Mouse (Mus musculus) Patski (cell line): ENCODE measurements around the gene Cacng8. TPM values are rescaled to one million over a fixed set of nuclear protein-coding genes. Genes with fewer than 3 reads are reported as not detected.

Source experiments
- ATAC-seq: fragments of 100-300 bp; one replicate; pipeline ENCODE4 v1.8.0; 2021
- CTCF ChIA-PET: fragments of 350-600 bp; sonication (Branson Sonifier 250); formaldehyde crosslinking; loops from one replicate; lab custom pipeline; 2022; ENCODE audit warnings: inconsistent platforms; lab: Charles Lee
- POLR2A ChIA-PET: fragments of 350-600 bp; sonication (Branson Sonifier 250); formaldehyde crosslinking; loops from one replicate; lab custom pipeline; 2022; ENCODE audit warnings: antibody characterized with exemption, inconsistent platforms; lab: Charles Lee
- DNase-seq: peaks from one replicate; pipeline ENCODE4 v3.0.0-alpha.2; 2011; ENCODE audit warnings: low read depth, low spot score
- H3K27me3 ChIP-seq: fragments of 371-371 bp; one replicate; pipeline ENCODE4 v1.5.1; 2021
- CTCF ChIP-seq: fragments of 100-300 bp; IDR thresholded peaks from one replicate; pipeline ENCODE4 v1.5.1; 2021
- in situ Hi-C: fragments of 300-500 bp; cut with MboI; formaldehyde crosslinking; loops from 3 replicates; pipeline ENCODE4 v1.11.1; 2018; ENCODE audit warnings: low pct_unique_long_range_greater_than_20kb, mixed read lengths
- polyA plus RNA-seq: library from polyadenylated mRNA; unstranded; gene quantifications from one replicate; pipeline ENCODE4 v1.2.3, GENCODE M21; 2021

The Cacng8 gene
- polyA plus RNA-seq, 1 experiment from 2014 or later, result 1.7 TPM

DNA sequence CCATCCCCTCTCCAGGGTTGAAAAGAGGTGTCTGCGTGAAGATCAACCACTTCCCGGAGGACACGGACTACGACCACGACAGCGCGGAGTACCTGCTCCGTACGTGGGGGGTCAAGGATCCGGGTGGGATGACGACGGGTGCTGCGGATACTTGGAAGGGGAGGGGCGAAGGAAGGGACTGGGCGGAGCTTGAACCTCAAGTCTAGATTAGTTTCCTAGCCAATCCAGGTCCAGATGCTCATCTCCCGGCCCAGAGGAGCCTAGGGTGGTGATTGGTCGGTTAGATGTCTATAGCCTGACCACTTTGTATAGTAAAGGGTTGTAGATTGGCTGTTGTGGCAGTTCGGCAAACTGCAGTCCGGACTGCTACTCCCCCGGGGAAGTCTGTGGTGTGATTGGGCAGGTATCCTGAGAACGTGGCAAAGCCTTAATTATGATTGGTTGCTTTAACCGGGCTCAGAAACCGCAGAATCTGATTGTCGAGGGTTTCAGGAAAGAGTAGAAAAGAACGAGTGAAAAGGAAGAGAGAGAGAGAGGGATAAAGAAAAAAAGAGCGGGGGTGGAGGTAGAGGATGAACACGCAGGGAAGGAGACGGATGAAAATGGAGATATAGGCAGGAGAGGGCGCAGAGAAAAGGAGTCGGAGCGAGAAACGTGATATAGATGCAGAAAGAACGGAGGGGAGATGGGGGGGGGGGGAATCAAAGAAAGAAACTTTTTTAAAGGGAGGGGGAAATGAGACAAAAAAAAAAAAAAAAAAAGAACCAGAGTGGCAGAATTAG lies 20.9 kb downstream of the Cacng8 start:
- DNase-seq, result no peak
- ChIA-PET CTCF (no interaction called here), POLR2A (interaction anchor here (0.7 kb wide), 1 partner anchor 16 kb away, joined by 4 read pairs; no protein-coding TSS in a partner anchor)
- peaks cover 5% of the 10 kb centered on the region for H3K27me3 ChIP-seq
- in situ Hi-C loops, result no loop called here
- ATAC-seq, result peak; percentile 60
- TF ChIP-seq CTCF, result no peak

DNA sequence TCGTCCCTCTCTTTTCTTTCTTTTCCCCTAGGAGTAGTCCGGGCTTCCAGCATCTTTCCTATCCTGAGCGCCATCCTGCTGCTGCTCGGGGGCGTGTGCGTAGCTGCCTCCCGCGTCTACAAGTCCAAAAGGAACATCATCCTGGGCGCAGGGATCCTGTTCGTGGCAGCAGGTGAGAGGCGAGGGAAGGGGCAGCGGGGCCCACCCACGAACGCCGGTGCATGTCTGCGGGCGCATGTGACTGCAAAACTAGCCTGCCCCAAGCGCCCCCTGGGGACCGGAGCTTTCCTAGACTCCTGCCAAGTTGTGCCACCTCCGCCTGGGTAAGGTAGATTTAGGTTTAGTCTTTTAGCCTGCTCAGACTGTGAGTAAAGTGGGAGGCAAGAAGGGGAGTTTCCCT lies 21.6 kb downstream of the Cacng8 start:
- in situ Hi-C loops, result no loop called here
- peak; percentile 55 for TF ChIP-seq CTCF
- no peak for DNase-seq
- peaks cover 5% of the 10 kb centered on the region for H3K27me3 ChIP-seq
- POLR2A ChIA-PET, result interaction anchor here (0.7 kb wide), 1 partner anchor 15 kb away, joined by 4 read pairs; no protein-coding TSS in a partner anchor
- ATAC-seq, result no peak
- CTCF ChIA-PET, result interaction anchor here (1.2 kb wide), 1 partner anchor 9 kb away, joined by 4 read pairs; no protein-coding TSS in a partner anchor

DNA sequence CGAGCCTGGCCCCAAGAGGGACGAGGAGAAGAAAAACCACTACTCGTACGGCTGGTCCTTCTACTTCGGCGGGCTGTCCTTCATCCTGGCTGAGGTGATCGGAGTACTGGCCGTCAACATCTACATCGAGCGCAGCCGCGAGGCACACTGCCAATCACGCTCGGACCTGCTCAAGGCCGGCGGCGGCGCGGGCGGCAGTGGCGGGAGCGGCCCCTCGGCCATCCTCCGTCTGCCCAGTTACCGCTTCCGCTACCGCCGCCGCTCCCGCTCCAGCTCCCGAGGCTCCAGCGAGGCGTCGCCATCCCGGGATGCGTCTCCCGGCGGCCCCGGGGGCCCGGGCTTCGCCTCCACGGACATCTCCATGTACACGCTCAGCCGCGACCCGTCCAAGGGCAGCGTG lies 24.4 kb downstream of the Cacng8 start:
- in situ Hi-C loops, result no loop called here
- ChIA-PET POLR2A (no interaction called here), CTCF (no interaction called here)
- peaks cover 5% of the 10 kb centered on the region for H3K27me3 ChIP-seq
- no peak for TF ChIP-seq CTCF
- ATAC-seq (no peak), DNase-seq (no peak)

DNA sequence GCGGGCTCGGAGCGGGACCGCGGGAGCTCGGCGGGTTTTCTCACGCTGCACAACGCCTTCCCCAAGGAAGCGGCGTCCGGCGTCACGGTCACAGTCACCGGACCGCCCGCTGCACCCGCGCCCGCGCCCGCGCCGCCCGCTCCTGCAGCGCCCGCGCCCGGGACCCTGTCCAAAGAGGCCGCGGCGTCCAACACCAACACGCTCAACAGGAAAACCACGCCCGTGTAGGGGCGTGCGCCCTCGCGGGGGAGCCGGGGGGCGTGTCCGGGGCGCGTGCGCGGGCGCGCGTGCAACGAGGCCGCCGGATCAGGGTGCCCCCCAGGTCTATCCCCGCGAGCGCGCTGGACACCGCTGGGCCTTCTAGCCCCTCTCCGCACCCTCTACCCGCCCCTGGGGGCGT lies 24.9 kb downstream of the Cacng8 start:
- no peak for TF ChIP-seq CTCF
- in situ Hi-C loops, result no loop called here
- POLR2A ChIA-PET, result no interaction called here
- DNase-seq, result no peak
- CTCF ChIA-PET, result no interaction called here
- H3K27me3 ChIP-seq, result peaks cover 5% of the 10 kb centered on the region
- ATAC-seq, result peak; percentile 18

DNA sequence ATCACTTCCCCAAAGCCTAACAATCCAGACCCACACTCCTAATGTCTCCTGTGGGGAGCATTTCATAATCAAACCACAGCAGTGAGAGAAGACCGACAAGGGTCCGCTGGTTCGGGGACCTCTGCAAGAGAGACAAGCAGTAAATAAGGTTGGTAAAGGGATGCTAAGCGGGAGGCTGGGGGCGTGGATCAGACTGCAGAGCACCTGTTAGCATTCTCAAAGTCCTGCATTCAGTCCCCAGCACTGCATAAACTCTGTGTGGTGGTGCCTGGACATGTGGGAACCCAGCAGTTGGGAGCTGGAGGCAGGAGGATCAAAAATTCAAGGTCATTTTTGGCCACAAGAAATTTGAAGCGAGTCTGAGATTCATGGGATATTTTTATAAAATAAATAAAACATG lies 29.5 kb downstream of the Cacng8 start:
- CTCF ChIA-PET, result interaction anchor here (1.3 kb wide), 1 partner anchor 28 kb away, joined by 3 read pairs; no protein-coding TSS in a partner anchor
- H3K27me3 ChIP-seq, result peaks cover 6% of the 10 kb centered on the region
- TF ChIP-seq CTCF, result no peak
- in situ Hi-C loops, result no loop called here
- no peak for DNase-seq
- ATAC-seq, result no peak
- POLR2A ChIA-PET, result no interaction called here

DNA sequence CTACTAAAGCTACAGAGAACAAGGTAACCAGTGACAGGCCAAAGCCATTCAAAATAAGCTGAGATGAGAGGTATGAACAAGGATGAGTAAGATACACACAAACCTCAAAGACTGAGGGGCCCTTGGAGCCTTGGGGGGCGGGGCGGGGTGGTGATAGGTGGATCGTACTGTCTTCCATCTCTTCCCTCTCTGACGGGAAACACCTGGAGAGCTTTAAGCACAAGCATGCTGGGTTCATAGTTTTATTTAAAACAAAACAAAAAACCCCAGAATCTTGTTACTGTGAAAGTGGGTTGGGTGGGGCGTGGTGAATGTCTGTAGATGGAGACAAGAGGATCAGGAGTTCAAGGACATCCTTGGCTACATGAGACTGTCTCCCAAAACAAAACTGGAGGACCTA lies 30.0 kb downstream of the Cacng8 start:
- no peak for TF ChIP-seq CTCF

DNA sequence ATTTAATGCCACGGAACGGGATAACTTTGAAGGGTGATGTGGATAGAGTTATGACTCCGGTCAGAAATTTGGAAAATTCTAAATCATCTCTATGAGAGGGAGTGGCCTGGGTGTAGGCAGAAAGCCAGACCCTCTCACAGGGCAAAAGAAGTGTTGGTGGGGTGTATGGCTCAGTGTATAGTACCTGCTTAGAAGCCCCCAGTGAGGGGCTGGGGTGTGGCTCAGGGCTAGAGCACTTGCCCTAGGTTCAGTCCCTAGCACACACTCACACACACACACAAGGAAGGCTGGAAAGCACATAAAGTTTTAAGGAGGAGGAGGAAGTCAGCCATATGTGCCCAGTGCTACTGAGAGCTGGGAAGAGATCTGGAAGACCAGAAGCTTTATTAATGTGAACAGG lies 30.8 kb downstream of the Cacng8 start:
- no peak for TF ChIP-seq CTCF
- in situ Hi-C loops, result no loop called here
- POLR2A ChIA-PET, result no interaction called here

More for the DNA sequence above, 30.0 kb downstream of the Cacng8 start:
- no peak for ATAC-seq
- in situ Hi-C loops, result no loop called here
- peaks cover 6% of the 10 kb centered on the region for H3K27me3 ChIP-seq
- ChIA-PET POLR2A (no interaction called here), CTCF (interaction anchor here (1.3 kb wide), 1 partner anchor 28 kb away, joined by 3 read pairs; no protein-coding TSS in a partner anchor)
- DNase-seq, result no peak

DNA sequence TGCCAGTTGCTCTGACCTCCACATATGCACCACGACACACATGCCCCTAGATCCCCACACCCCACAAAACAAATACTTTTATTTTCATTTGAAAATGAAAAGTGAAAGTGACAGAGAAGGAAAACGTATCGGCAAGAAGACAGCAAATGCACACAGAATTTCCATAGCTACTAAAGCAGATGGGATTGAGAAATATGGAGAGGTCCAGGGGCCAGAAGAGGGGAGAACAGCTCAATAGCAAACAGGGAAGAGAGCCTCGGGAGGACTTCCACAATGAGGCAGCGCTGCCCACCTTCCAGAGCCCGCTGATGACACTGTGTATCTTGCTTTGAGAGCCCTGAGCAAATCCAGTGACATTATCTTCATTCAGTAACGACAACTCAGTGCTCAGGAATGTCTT lies 31.6 kb downstream of the Cacng8 start:
- H3K27me3 ChIP-seq, result peaks cover 6% of the 10 kb centered on the region
- ChIA-PET CTCF (interaction anchor here (1.5 kb wide), 1 partner anchor 9 kb away, joined by 4 read pairs; no protein-coding TSS in a partner anchor), POLR2A (no interaction called here)
- in situ Hi-C loops, result no loop called here
- TF ChIP-seq CTCF, result no peak
- DNase-seq (no peak), ATAC-seq (no peak)

More for the DNA sequence above, 30.8 kb downstream of the Cacng8 start:
- H3K27me3 ChIP-seq, result peaks cover 6% of the 10 kb centered on the region
- CTCF ChIA-PET, result interaction anchor here (1.3 to 1.5 kb wide), 2 partner anchors 9 to 27 kb away, joined by 3 to 4 read pairs; no protein-coding TSS in a partner anchor
- DNase-seq, result no peak
- no peak for ATAC-seq

DNA sequence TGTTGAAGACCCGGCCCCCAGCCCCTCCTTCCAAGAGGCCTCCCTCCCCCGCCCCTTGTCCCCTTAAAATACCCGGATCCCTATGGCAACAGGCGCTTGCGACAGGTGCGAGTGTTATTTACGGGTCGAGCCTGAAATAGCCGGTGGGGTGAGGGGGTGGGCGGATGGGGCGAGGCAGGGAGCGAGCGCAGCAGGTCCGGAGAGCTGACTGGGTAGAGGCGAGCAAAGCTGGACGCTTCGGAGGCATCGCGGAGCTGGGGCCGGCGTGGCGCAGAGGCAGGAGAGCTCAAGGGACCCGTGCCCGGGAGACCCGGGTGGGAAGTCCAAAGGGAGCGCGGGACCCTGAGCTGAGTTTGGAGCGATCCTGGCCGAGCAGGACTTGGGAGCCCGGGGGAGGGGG lies 32.9 kb downstream of the Cacng8 start:
- POLR2A ChIA-PET, result no interaction called here
- TF ChIP-seq CTCF, result no peak
- in situ Hi-C loops, result no loop called here
- DNase-seq (no peak), ATAC-seq (no peak)
- peaks cover 7% of the 10 kb centered on the region for H3K27me3 ChIP-seq
- CTCF ChIA-PET, result interaction anchor here (1.8 kb wide), 1 partner anchor 9 kb away, joined by 4 read pairs; no protein-coding TSS in a partner anchor

DNA sequence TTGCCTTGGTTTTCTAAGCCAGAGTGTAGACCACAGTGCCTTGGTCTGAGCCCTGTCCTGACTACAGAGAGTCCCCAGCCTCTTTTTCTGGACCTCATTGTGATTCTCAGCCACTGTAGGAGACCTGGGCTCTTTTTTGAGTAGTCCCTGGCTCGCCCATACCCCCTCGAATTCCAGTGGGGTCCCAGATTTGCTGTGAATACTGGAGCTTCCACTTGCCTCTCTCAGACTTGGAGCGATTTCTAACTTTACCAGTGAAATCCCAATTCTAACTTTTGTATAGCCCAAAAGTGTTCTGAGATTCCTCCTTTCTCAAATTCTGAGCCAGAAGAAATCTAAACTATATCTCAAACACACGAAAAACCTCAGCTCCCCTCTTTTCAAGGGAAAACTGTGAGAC lies 33.4 kb downstream of the Cacng8 start, which contains the start of gene Cacng6:
Gene Cacng6, plus strand, starts transcription at position 301 of the 400 bp plus-strand sequence.
- peaks cover 12% of the 10 kb centered on the region for H3K27me3 ChIP-seq
- in situ Hi-C loops, result no loop called here
- ATAC-seq (no peak), DNase-seq (no peak)
- ChIA-PET POLR2A (no interaction called here), CTCF (interaction anchor here (1.8 kb wide), 1 partner anchor 9 kb away, joined by 4 read pairs; no protein-coding TSS in a partner anchor)
- TF ChIP-seq CTCF, result no peak

DNA sequence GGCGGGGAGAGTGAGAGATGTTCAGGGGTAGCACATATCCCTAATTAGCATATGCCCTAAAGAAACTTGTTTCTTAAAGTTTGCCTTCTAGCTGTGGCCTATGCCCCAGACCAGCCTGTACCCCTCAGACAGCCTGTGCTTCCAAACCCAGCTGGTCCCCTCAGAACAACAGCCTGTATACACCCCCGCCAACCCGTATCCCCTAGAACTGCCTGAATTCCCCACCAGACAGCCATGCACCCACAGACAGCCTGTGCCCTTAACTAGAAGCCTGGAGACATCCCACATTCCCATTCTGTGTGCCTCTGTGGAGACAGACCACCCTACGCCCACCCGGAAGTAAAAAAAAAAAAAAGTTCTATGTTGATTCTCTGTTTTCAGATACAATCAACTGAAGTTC lies 34.7 kb downstream of the Cacng8 start:
- POLR2A ChIA-PET, result no interaction called here
- peaks cover 14% of the 10 kb centered on the region for H3K27me3 ChIP-seq
- TF ChIP-seq CTCF, result no peak
- in situ Hi-C loops, result no loop called here
- ATAC-seq, result no peak
- CTCF ChIA-PET, result no interaction called here
- no peak for DNase-seq
